Mouse (Mus musculus) Patski (cell line): ENCODE data around the gene R3hdm4. TPM values are rescaled to one million over a fixed set of nuclear protein-coding genes. Genes with fewer than 3 reads are reported as not detected.

Source experiments
- ATAC-seq: fragments of 100-300 bp; one replicate; pipeline ENCODE4 v1.8.0; 2021
- CTCF ChIA-PET: fragments of 350-600 bp; sonication (Branson Sonifier 250); formaldehyde crosslinking; loops from one replicate; lab custom pipeline; 2022; ENCODE audit warnings: inconsistent platforms; lab: Charles Lee
- POLR2A ChIA-PET: fragments of 350-600 bp; sonication (Branson Sonifier 250); formaldehyde crosslinking; loops from one replicate; lab custom pipeline; 2022; ENCODE audit warnings: antibody characterized with exemption, inconsistent platforms; lab: Charles Lee
- DNase-seq: peaks from one replicate; pipeline ENCODE4 v3.0.0-alpha.2; 2011; ENCODE audit warnings: low read depth, low spot score
- H3K27me3 ChIP-seq: fragments of 371-371 bp; one replicate; pipeline ENCODE4 v1.5.1; 2021
- CTCF ChIP-seq: fragments of 100-300 bp; IDR thresholded peaks from one replicate; pipeline ENCODE4 v1.5.1; 2021
- in situ Hi-C: fragments of 300-500 bp; cut with MboI; formaldehyde crosslinking; loops from 3 replicates; pipeline ENCODE4 v1.11.1; 2018; ENCODE audit warnings: low pct_unique_long_range_greater_than_20kb, mixed read lengths
- polyA plus RNA-seq: library from polyadenylated mRNA; unstranded; gene quantifications from one replicate; pipeline ENCODE4 v1.2.3, GENCODE M21; 2021

The R3hdm4 gene
- polyA plus RNA-seq, 1 experiment from 2014 or later, result 101 TPM

DNA sequence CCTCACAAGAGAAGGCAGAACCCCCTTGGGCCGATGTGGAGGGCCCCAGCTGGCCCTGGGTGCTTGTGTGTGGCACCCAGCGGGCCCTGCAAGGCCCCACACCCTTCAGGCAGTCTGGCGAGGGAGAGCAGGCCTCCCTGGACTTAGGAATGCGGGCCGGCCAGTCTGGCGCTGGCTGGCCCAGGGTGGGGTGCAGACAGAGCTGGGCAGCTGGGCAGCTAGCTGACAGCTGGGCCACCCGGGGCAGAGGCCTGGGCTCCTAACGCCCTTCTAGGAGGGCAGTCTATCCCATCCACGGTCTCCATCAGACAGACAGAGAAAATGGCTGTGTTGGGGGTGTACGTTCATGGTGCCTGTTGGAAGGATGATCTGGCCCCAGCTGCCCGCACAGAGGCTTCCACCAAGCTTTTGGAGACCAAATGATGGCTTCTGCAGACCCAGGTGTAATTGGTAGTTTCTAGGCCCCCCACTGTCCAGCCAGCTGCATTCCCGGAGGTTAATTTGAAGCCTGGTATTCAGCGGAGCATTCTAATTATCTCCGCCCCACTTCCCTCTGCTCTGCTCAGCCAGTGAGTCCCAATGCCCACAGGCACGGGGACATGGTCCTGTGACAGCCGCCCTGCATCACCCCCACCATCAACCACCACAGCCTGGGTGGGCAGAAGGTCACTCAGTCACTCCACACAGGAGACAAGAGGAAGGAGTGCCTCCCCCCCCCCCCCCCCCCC, 24.7 kb upstream of the R3hdm4 start:
- peak; percentile 75 for DNase-seq
- TF ChIP-seq CTCF, result no peak
- ATAC-seq, result peak; percentile 71
- ChIA-PET CTCF (interaction anchor here (1.2 to 2.0 kb wide), 3 partner anchors 10 to 14 kb away, joined by 3 to 6 read pairs (median 6); partner anchors contain the start of gene Wdr18), POLR2A (interaction anchor here (0.6 to 1.5 kb wide), 3 partner anchors 10 to 216 kb away, joined by 3 to 10 read pairs (median 5); no protein-coding TSS in a partner anchor)
- H3K27me3 ChIP-seq, result no peaks in the 10 kb centered on the region
- in situ Hi-C loops, result no loop called here

DNA sequence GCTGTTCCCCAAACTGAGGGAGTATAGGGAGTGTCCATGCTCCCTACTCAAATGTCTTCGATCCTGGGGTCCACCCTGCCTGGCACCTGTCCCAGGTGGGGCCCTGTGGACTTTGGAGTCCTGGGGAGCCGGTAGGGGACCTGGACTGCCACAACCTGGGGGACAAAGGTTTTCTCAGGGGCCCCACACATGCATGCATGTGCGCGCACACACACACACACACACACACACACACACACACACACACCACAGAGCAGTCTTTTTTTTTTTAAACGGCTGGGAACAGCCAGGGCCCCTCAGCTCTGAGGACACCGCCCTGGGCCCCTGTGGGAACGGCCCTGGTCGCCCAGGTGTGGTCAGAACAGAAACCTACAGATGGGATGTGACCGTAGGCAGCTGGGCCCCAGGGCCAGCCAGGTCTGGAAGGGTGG, 22.5 kb upstream of the R3hdm4 start:
- in situ Hi-C loops, result no loop called here
- ChIA-PET POLR2A (no interaction called here), CTCF (interaction anchor here (1.3 kb wide), 1 partner anchor 14 kb away, joined by 3 read pairs; no protein-coding TSS in a partner anchor)
- DNase-seq (no peak), ATAC-seq (no peak)
- TF ChIP-seq CTCF, result no peak
- H3K27me3 ChIP-seq, result no peaks in the 10 kb centered on the region

DNA sequence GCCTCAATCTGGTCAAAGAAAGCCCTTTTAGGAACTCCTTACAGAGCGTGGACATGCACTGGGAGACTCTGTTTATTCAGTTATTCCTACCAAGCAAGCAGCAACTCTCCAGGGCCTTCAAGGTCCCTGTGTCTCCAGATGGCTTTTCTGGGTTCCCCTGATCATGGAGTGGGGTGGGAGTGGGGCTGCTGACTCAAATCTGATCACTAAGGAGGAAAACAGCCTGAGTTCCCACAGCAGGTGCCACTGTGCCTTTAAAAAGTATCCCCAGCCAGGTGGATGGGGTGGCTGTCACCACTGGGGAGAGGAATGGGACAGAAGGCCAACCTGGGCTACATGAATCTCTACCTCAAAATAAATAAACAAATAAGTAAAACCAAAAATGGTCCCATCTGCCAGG, 22.0 kb upstream of the R3hdm4 start:
- H3K27me3 ChIP-seq, result no peaks in the 10 kb centered on the region
- CTCF ChIA-PET, result interaction anchor here (1.3 kb wide), 1 partner anchor 15 kb away, joined by 3 read pairs; no protein-coding TSS in a partner anchor
- ATAC-seq (no peak), DNase-seq (no peak)
- in situ Hi-C loops, result no loop called here
- TF ChIP-seq CTCF, result no peak
- POLR2A ChIA-PET, result interaction anchor here (0.7 kb wide), 1 partner anchor 34 kb away, joined by 5 read pairs; no protein-coding TSS in a partner anchor

DNA sequence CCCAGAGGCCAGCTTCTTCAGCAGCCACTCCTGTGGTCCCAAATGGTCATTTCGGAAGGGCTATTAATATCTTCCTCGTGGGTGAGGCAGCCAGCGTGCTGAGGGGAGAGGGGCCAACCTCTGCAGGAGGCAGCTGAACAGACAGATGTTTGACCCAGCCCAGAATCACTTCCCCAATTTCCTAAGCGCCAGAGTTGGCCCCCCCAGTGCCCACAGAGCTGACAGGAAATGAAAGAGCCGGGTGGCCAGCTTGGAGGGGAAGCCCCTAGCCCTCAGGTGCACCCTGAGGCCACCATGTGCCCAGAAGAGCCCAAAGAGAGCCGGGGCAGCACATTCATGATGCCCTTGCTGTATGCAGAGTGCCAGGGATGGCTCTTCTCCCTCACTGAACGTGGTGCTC, 19.7 kb upstream of the R3hdm4 start:
- ChIA-PET CTCF (interaction anchor here (1.5 kb wide), 1 partner anchor 10 kb away, joined by 4 read pairs; no protein-coding TSS in a partner anchor), POLR2A (interaction anchor here (0.6 to 1.6 kb wide), 3 partner anchors 13 to 70 kb away, joined by 3 to 6 read pairs (median 5); no protein-coding TSS in a partner anchor)
- in situ Hi-C loops, result no loop called here
- ATAC-seq (no peak), DNase-seq (no peak)
- no peaks in the 10 kb centered on the region for H3K27me3 ChIP-seq
- no peak for TF ChIP-seq CTCF

DNA sequence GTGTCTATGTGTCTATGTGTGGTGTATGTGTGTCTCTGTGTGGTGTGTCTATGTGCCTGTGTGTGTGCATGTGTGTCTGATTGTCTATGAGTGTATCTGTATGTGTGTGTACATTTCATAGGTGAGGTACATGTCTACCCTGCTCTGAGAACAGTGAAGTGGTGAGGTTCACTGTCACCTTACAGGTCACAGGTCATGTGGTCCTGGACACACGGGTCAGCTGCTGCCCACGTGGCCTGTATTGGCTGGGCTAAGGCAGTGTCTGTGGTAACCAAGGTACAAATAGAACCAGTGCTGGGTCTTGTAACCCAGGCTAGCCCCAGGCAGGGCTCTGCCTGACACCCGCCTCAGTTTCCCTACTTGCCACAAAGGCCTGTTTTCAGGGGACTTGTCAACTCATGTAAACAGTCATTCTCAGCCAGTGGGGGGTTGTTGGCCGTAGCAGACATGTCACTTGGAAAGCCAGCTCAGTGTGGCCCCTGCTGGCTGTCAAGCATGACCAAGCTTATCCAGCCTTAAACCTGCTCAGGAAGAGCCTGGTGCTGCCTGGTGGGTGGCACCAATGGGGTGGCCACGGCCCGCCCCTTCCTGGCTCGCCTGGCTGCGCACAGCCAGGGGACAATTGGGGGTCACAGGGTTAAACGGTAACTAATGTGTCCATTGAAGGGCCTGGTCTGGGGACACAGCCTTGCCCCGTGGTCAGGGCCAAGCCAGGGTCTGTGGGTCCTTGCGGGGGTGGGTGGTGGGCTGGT, 16.9 kb upstream of the R3hdm4 start:
- ATAC-seq (no peak), DNase-seq (no peak)
- TF ChIP-seq CTCF, result no peak
- CTCF ChIA-PET, result interaction anchor here (1.3 to 2.5 kb wide), 2 partner anchors 13 to 20 kb away, joined by 4 to 8 read pairs; no protein-coding TSS in a partner anchor
- in situ Hi-C loops, result no loop called here
- POLR2A ChIA-PET, result no interaction called here
- H3K27me3 ChIP-seq, result no peaks in the 10 kb centered on the region

DNA sequence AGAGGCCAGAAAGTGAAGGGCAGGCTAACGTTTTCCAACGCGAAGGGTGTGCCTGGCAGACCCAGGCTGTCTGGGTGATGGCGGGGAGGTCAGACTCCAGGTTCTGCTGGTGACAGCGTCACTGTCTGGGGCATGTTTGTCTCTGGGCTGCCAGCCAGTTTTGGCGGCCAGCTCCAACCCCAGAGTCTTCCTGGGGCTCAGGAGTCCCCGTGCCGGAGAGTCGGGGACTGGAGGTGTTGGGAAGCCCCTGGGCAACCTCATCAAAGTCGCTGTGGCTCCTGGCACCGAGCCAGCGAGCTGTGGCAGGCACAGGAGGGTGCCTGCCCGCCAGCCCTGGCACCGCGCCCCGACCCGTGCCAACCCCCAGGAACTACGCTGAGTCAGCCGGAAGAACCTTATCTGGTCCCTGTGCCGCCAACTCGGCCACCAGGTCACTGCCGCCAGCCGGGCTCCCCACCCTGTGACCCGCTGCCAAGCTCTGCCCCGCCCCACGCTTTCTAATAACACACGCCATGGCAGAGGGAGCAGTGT, 16.0 kb upstream of the R3hdm4 start:
- in situ Hi-C loops, result no loop called here

DNA sequence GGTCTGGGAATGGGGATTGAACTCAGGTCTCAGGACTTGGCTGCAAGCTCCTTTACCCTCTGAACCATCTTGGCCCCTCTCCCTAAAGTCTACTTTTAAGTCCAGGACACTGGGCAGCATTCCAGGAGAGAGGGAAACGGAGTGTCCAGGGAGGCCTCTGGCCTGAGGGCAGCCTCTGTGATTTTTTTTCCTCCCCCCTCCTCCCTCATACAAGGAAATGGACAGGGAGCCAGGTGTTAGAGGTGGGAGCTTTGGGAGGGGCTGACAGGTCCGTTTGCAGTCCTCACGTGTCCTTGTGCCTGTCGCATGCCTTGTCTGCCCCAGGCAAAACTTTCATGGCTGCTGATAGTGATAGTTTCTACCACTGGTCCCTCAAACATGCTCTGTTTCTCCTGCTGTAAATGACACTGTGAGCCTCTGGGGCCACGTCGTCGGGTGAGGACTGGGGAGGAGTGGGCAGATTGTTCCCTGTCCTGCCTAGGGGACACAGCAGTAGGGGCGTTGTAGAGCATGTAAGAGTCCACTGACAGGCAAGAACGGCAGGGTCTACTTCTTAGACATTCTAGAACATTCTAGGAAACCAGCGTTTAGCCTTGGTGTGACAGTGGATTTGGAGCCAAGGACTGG, 15.4 kb upstream of the R3hdm4 start:
- ATAC-seq, result no peak
- H3K27me3 ChIP-seq, result no peaks in the 10 kb centered on the region

More for the DNA sequence above, 16.0 kb upstream of the R3hdm4 start:
- DNase-seq (peak; percentile 68), ATAC-seq (peak; percentile 30)
- no peaks in the 10 kb centered on the region for H3K27me3 ChIP-seq
- ChIA-PET CTCF (interaction anchor here (2.5 kb wide), 1 partner anchor 12 kb away, joined by 8 read pairs; no protein-coding TSS in a partner anchor), POLR2A (interaction anchor here (0.6 kb wide), 1 partner anchor 231 kb away, joined by 5 read pairs; no protein-coding TSS in a partner anchor)
- TF ChIP-seq CTCF, result no peak

DNA sequence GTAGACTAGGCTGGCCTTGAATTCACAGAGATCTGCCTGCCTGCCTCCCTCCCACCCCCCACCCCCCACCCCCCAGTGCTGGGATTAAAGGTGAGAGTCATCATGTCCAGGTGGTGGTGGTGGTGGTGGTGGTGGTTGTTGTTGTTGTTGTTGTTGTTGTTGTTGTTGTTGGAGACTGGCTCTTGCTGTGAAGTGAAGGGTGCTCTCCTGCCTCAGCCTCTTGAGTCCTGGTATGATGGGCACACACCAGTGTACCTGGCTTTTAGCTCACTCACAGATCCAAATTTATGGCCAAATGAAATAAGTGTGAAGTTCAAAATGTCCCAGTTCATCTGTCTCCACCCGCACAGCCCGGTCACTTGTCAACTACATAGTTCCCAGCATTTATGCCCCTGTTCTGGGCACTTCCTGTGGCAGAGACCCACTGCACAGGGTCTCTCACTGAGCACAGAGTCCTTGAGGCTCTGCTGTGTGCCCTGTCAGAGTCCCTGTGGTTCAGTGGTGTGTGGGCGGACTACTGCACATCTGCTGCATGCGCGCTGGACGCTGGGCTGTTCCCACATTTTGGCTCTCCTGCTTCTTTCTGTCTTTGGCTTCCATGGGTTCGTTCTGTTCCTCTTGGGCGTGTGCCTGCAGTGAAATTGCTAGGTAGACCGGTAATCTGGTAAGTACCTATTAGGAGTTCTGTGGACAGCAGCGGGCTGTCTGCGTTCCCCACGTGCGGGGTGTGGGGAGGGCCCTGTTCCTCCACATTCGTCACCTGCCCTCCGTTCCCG, 14.0 kb upstream of the R3hdm4 start:
- CTCF ChIA-PET, result no interaction called here
- in situ Hi-C loops, result no loop called here
- TF ChIP-seq CTCF, result no peak

More for the DNA sequence above, 15.4 kb upstream of the R3hdm4 start:
- POLR2A ChIA-PET, result interaction anchor here (0.8 to 1.0 kb wide), 2 partner anchors 9 to 16 kb away, joined by 3 read pairs; no protein-coding TSS in a partner anchor
- no peak for TF ChIP-seq CTCF
- in situ Hi-C loops, result no loop called here
- DNase-seq, result no peak
- CTCF ChIA-PET, result interaction anchor here (2.5 kb wide), 1 partner anchor 11 kb away, joined by 8 read pairs; no protein-coding TSS in a partner anchor

DNA sequence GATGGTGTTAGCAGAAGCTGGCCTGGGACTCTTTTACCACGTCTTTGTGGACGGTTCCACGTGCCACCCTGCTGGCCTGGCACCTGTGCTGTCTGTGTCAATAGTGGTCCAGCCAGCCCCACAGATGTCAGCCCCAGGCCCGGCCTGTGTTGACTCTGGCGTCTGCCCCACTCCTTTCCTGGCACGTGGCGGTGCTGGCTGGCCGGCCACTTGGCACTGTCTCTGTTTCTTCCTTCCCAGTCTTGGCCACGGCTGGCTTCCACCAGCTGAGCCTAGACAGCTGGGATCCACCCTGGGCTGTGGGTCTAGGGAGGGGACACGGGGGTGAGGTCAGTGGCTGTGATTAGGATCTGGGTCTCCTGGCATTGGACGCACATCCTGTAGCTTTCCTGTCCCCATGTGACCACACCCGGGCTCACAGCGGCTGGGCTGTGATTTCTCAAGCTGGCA, 13.3 kb upstream of the R3hdm4 start:
- in situ Hi-C loops, result no loop called here
- DNase-seq (no peak), ATAC-seq (no peak)
- CTCF ChIA-PET, result interaction anchor here (0.8 kb wide), 1 partner anchor 20 kb away, joined by 3 read pairs; no protein-coding TSS in a partner anchor
- no peak for TF ChIP-seq CTCF
- H3K27me3 ChIP-seq, result no peaks in the 10 kb centered on the region
- POLR2A ChIA-PET, result interaction anchor here (2.6 kb wide), 1 partner anchor 15 kb away, joined by 8 read pairs; no protein-coding TSS in a partner anchor

More for the DNA sequence above, 14.0 kb upstream of the R3hdm4 start:
- no peaks in the 10 kb centered on the region for H3K27me3 ChIP-seq
- ATAC-seq, result no peak
- no peak for DNase-seq
- POLR2A ChIA-PET, result interaction anchor here (2.6 kb wide), 1 partner anchor 15 kb away, joined by 8 read pairs; no protein-coding TSS in a partner anchor
